Mouse (Mus musculus) thymus, adult 2 months (tissue): Measurements from ENCODE around the gene Stx6. TPM values are rescaled to one million over a fixed set of nuclear protein-coding genes. Genes with fewer than 3 reads are reported as not detected.

Source experiments
- DNase-seq: peaks from one replicate; pipeline ENCODE4 v3.0.0; 2021
- H3K27ac ChIP-seq: fragments of 200-500 bp; 2 replicates; pipeline ENCODE4 v1.5.1; 2012; ENCODE audit warnings: low read length, control low read depth; ENCODE audit not compliant: control insufficient read depth, insufficient read depth
- H3K27me3 ChIP-seq: fragments of 200-500 bp; 2 replicates; pipeline ENCODE4 v1.6.1; 2012; ENCODE audit warnings: mild to moderate bottlenecking, low read length, moderate library complexity, mixed read lengths; ENCODE audit not compliant: control insufficient read depth, insufficient read depth
- H3K36me3 ChIP-seq: fragments of 200-500 bp; 2 replicates; pipeline ENCODE4 v1.6.1; 2012; ENCODE audit warnings: mild to moderate bottlenecking, low read length, moderate library complexity; ENCODE audit not compliant: control insufficient read depth, insufficient read depth
- H3K4me1 ChIP-seq: fragments of 200-500 bp; replicated peaks from 2 replicates; pipeline ENCODE4 v1.6.1; 2012; ENCODE audit warnings: low read length; ENCODE audit not compliant: control insufficient read depth, insufficient read depth
- H3K4me3 ChIP-seq: fragments of 200-500 bp; 2 replicates; pipeline ENCODE4 v1.5.1; 2012; ENCODE audit warnings: mild to moderate bottlenecking, low read length, control low read depth, moderate library complexity; ENCODE audit not compliant: control insufficient read depth, insufficient read depth
- CTCF ChIP-seq: fragments of 200-500 bp; IDR thresholded peaks from 2 replicates; pipeline ENCODE4 v1.5.1; 2012; ENCODE audit warnings: mild to moderate bottlenecking, control low read depth, low read length, moderate library complexity, borderline replicate concordance; ENCODE audit not compliant: control insufficient read depth, poor library complexity, insufficient read depth; ENCODE audit errors: extremely low read depth
- POLR2A ChIP-seq: fragments of 200-500 bp; IDR thresholded peaks from 2 replicates; pipeline ENCODE4 v1.6.1; 2012; ENCODE audit warnings: mild to moderate bottlenecking, low read length, control low read depth, moderate library complexity; ENCODE audit not compliant: control insufficient read depth, poor library complexity, insufficient read depth; ENCODE audit errors: extremely low read depth
- WGBS: fragments of 180-500 bp; shearing (Covaris S2); methylation state at CpG from one replicate; pipeline ENCODE4 v1.1.7; 2018; 5-methylcytosine and 5-hydroxymethylcytosine counted together
- polyA plus RNA-seq: library from polyadenylated mRNA; depleted of rRNA; stranded (reverse); fragments of >200 nt; gene quantifications from 2 replicates; pipeline ENCODE4 v1.2.3, GENCODE M21; 2012

Stx6 gene
- polyA plus RNA-seq, 1 experiment = 232 TPM

- H3K27ac ChIP-seq = no peak overlapping the region
- TF ChIP-seq CTCF (no peak), POLR2A (no peak)
- DNase-seq = no peak
- H3K36me3 ChIP-seq = peaks cover 35% of the 10 kb centered on the region
- H3K27me3 ChIP-seq = no peaks in the 10 kb centered on the region
- 84% methylated on average over 7 of the region's 7 CpGs for WGBS
- H3K4me3 ChIP-seq = no peak overlapping the region
- peaks cover 2% of the 10 kb centered on the region for H3K4me1 ChIP-seq
Observed at GRCm38 (mm10) chr1:155138795-155139194, 19.7 kb upstream of the Stx6 start.

DNA sequence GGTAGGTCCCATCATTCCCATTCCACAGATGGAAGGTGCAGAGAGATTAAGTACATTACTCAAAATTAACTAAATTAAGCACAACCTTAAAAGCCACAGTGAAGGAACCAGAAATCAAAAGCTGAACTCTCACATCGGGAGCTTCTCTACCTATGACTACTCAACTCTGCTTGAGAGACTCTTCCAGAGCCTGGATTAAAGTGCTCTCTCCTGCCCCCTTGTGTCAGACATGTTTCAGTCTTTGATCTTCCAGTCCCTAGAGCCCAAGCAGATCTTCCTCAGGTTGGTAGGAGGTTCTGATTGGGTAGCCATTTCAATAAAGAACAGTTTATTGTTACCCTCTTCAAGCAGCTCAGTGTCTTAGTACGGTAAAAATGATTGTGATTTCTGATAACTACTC, 18.4 kb upstream of the Stx6 start:
- peak; percentile 82 for DNase-seq
- 39% methylated on average over 2 of the region's 2 CpGs for WGBS
- peaks cover 26% of the 10 kb centered on the region for H3K36me3 ChIP-seq
- no peak overlapping the region for H3K27ac ChIP-seq
- peaks cover 6% of the 10 kb centered on the region for H3K4me1 ChIP-seq
- TF ChIP-seq CTCF (no peak), POLR2A (no peak)
- no peak overlapping the region for H3K4me3 ChIP-seq
- no peaks in the 10 kb centered on the region for H3K27me3 ChIP-seq

DNA sequence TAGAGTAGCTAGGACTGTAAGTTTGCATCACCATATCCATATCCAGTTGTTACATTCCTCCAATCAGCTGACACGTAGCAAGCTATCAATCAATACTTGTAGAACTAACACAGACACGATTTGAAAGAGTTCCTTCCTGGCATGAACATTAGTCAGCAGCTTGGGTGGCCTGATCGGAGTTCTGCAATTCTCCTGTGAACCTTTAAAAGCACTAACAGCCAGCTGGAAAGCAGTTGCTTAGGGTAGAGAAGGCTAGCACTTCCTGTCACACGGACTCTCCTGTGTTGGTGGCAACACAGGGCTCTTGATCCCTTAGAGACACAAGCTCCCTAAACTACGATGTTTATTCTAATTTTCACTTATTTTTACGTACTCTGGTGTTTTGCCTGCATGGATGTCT, 12.9 kb upstream of the Stx6 start:
- 1% methylated on average over 6 of the region's 6 CpGs for WGBS
- peak; percentile 54 for DNase-seq
- peak overlapping the region; percentile 96 for H3K27ac ChIP-seq
- H3K36me3 ChIP-seq = no peaks in the 10 kb centered on the region; the same call in 1 of the 2 replicates
- H3K4me3 ChIP-seq = peak overlapping the region; percentile 76
- TF ChIP-seq CTCF (no peak), POLR2A (no peak)
- peaks cover 13% of the 10 kb centered on the region for H3K4me1 ChIP-seq
- no peaks in the 10 kb centered on the region for H3K27me3 ChIP-seq

DNA sequence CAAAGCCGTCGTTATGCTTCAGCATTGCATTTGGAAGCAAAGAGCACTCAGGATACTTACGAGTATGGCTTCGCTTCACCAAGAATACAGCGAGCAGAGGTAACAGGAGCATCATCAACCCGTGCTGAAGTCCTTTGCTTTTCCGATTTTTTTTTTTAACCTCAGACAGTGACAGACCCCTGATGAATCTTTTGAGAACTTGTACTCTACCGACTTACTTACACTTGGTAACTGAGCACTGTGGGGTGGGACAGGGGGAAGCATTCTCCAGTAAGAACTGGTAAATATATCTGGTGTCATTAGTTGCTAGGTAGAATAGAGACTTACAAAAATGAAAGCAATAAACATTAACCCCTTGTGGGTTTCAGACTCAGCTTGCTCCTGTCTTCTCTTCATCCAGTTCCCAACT, 11.9 kb upstream of the Stx6 start, which contains the start of gene Mr1:
Gene Mr1, minus strand, starts transcription at position 243 of the 409 bp plus-strand sequence.
- under 1% methylated on average over 8 of the region's 8 CpGs for WGBS
- Histone ChIP-seq H3K27ac (peak within 1 kb of the TSS; percentile 96), H3K36me3 (no peaks in the 10 kb centered on the region; the same call in 1 of the 2 replicates), H3K4me3 (peak within 1 kb of the TSS; percentile 76), H3K4me1 (peaks cover 13% of the 10 kb centered on the region), H3K27me3 (no peaks in the 10 kb centered on the region)
- DNase-seq = peak; percentile 46
- TF ChIP-seq CTCF = no peak
- TF ChIP-seq POLR2A = no peak

DNA sequence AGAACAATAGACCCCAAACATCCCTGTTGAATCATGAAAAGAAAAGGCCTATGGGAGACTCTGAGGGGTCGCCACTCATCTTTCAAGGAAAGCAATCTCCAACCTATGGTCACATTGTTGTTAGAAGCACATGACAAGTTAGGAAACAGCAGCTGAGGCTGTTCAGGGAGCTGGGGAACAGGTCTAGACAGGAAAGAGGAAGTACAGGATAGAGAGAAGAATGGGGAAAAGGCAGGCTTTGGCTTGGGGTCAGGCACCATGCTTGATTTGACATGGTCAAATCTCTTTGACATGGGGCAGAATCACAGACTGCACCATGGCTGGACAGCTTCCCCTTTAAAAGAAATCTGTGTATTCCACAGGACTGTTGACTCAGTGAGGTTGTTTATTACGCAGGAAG, 11.3 kb upstream of the Stx6 start:
- Histone ChIP-seq H3K4me1 (peaks cover 13% of the 10 kb centered on the region), H3K4me3 (no peak overlapping the region), H3K27me3 (no peaks in the 10 kb centered on the region), H3K36me3 (no peaks in the 10 kb centered on the region), H3K27ac (no peak overlapping the region)
- WGBS = 93% methylated on average over 2 of the region's 2 CpGs
- DNase-seq = no peak
- TF ChIP-seq CTCF (no peak), POLR2A (no peak)

- Histone ChIP-seq H3K27me3 (no peaks in the 10 kb centered on the region), H3K27ac (no peak overlapping the region), H3K4me3 (no peak overlapping the region), H3K4me1 (peaks cover 20% of the 10 kb centered on the region), H3K36me3 (no peaks in the 10 kb centered on the region)
- DNase-seq = no peak
- TF ChIP-seq CTCF = no peak
- no peak for TF ChIP-seq POLR2A
- WGBS = 99% methylated on average over 3 of the region's 3 CpGs
Observed at GRCm38 (mm10) chr1:155149403-155149802, 9.1 kb upstream of the Stx6 start.

DNA sequence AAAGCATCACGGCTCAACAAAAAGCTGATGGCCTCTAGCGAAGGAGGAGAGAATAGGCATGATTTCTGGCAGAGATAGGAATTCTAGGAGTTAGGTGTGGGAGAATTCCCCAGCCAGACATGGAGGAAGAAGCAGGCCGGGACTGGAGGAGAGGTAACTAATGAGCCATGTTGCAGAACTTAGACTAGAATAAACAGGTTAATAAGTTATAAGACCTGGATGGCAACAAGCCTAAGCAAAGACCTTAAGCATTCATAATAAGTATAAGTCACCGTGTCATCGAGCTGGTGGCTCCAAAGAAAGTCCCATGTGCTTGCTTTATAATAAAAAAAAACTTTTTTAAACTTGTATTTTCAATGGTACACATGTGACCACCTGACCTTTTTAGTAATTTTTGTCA, 7.7 kb upstream of the Stx6 start:
- DNase-seq = no peak
- H3K36me3 ChIP-seq = no peaks in the 10 kb centered on the region
- TF ChIP-seq CTCF = no peak
- TF ChIP-seq POLR2A = no peak
- no peaks in the 10 kb centered on the region for H3K27me3 ChIP-seq
- H3K4me1 ChIP-seq = peaks cover 20% of the 10 kb centered on the region
- no peak overlapping the region for H3K4me3 ChIP-seq
- H3K27ac ChIP-seq = no peak overlapping the region
- WGBS = 92% methylated on average over 5 of the region's 5 CpGs
